Mouse (Mus musculus): ENCODE measurements around the gene Rnase1. TPM values are rescaled to one million over a fixed set of nuclear protein-coding genes. Genes with fewer than 3 reads are reported as not detected.
"Not testable (repeated sequence)": the region's sequence is repeated elsewhere in the genome, so short reads cannot be mapped to it uniquely, and the experiment has no call there.

Gene Rnase1
- total and polyA plus RNA-seq, 3 experiments, result 0.07 TPM; not detected in 2

GRCm38 (mm10) chr14:51165435-51165834, 18.9 kb upstream of the Rnase1 start:
- H3K79me2 ChIP-seq (ENCODE audit: control insufficient read depth, insufficient read depth, low read length, poor library complexity), result no peaks in the 10 kb centered on the region
- no peak for DNase-seq (ENCODE audit: low read depth, low spot score)
- no peak overlapping the region for H3K4me3 ChIP-seq (ENCODE audit: control insufficient read depth in 1 of 2, insufficient read depth in 1 of 2, low read depth in 2 of 2, low read length in 2 of 2)
- H3K27ac ChIP-seq (ENCODE audit: control insufficient read depth, low read depth, low read length), result no peak overlapping the region
- TF ChIP-seq NELFE (IDR thresholded peaks at IDR 0.05; ENCODE audit: low read depth, low read length) (no peak), MYC (IDR thresholded peaks at IDR 0.05; ENCODE audit: low read depth, low read length) (no peak), MAZ (IDR thresholded peaks at IDR 0.05; ENCODE audit: low read depth, low read length) (no peak)
- no peaks in the 10 kb centered on the region for H3K4me1 ChIP-seq (ENCODE audit: control insufficient read depth in 1 of 2, insufficient read depth in 2 of 2, low read length in 2 of 2)
- no peaks in the 10 kb centered on the region for H3K9me3 ChIP-seq (replicated peaks; ENCODE audit: insufficient read depth, low read length)
- H3K9ac ChIP-seq (ENCODE audit: control insufficient read depth, low read depth, low read length, poor library complexity, severe bottlenecking), result no peak overlapping the region
- H3K36me3 ChIP-seq (ENCODE audit: control insufficient read depth in 1 of 2, insufficient read depth in 2 of 2, low read length in 2 of 2), result no peaks in the 10 kb centered on the region
- no peaks in the 10 kb centered on the region; a peak in 1 of 4 replicates for H3K27me3 ChIP-seq (ENCODE audit: control insufficient read depth in 1 of 2, insufficient read depth in 2 of 2, low read length in 2 of 2)

- H3K27ac ChIP-seq (ENCODE audit: control insufficient read depth, low read depth, low read length); H3K9ac ChIP-seq (ENCODE audit: control insufficient read depth, low read depth, low read length, poor library complexity, severe bottlenecking): not testable (repeated sequence)
Measured at GRCm38 (mm10) chr14:51163323-51163722, 16.7 kb upstream of the Rnase1 start.

GRCm38 (mm10) chr14:51161976-51162375, 15.4 kb upstream of the Rnase1 start, which contains the start of gene Rnase2b:
Rnase2b (plus strand) TSS chr14:51162260.
- H3K9me3 ChIP-seq (replicated peaks; ENCODE audit: insufficient read depth, low read length); DNase-seq (ENCODE audit: low read depth, low spot score); H3K79me2 ChIP-seq (ENCODE audit: control insufficient read depth, insufficient read depth, low read length, poor library complexity); H3K36me3 ChIP-seq (ENCODE audit: control insufficient read depth in 1 of 2, insufficient read depth in 2 of 2, low read length in 2 of 2); H3K27ac ChIP-seq (ENCODE audit: control insufficient read depth, low read depth, low read length); H3K4me1 ChIP-seq (ENCODE audit: control insufficient read depth in 1 of 2, insufficient read depth in 2 of 2, low read length in 2 of 2); H3K4me3 ChIP-seq (ENCODE audit: control insufficient read depth in 1 of 2, insufficient read depth in 1 of 2, low read depth in 2 of 2, low read length in 2 of 2); H3K27me3 ChIP-seq (ENCODE audit: control insufficient read depth in 1 of 2, insufficient read depth in 2 of 2, low read length in 2 of 2); H3K9ac ChIP-seq (ENCODE audit: control insufficient read depth, low read depth, low read length, poor library complexity, severe bottlenecking): not testable (repeated sequence)

More at GRCm38 (mm10) chr14:51163323-51163722, 16.7 kb upstream of the Rnase1 start:
- H3K4me3 ChIP-seq (ENCODE audit: control insufficient read depth in 1 of 2, insufficient read depth in 1 of 2, low read depth in 2 of 2, low read length in 2 of 2); H3K79me2 ChIP-seq (ENCODE audit: control insufficient read depth, insufficient read depth, low read length, poor library complexity); DNase-seq (ENCODE audit: low read depth, low spot score); H3K27me3 ChIP-seq (ENCODE audit: control insufficient read depth in 1 of 2, insufficient read depth in 2 of 2, low read length in 2 of 2); H3K4me1 ChIP-seq (ENCODE audit: control insufficient read depth in 1 of 2, insufficient read depth in 2 of 2, low read length in 2 of 2); H3K9me3 ChIP-seq (replicated peaks; ENCODE audit: insufficient read depth, low read length); H3K36me3 ChIP-seq (ENCODE audit: control insufficient read depth in 1 of 2, insufficient read depth in 2 of 2, low read length in 2 of 2): not testable (repeated sequence)

- no peak overlapping the region for H3K9ac ChIP-seq (ENCODE audit: control insufficient read depth, low read depth, low read length, poor library complexity, severe bottlenecking)
- H3K36me3 ChIP-seq (ENCODE audit: control insufficient read depth in 1 of 2, insufficient read depth in 2 of 2, low read length in 2 of 2), result no peaks in the 10 kb centered on the region
- H3K79me2 ChIP-seq (ENCODE audit: control insufficient read depth, insufficient read depth, low read length, poor library complexity), result no peaks in the 10 kb centered on the region
- H3K9me3 ChIP-seq (replicated peaks; ENCODE audit: insufficient read depth, low read length), result no peaks in the 10 kb centered on the region
- H3K4me3 ChIP-seq (ENCODE audit: control insufficient read depth in 1 of 2, insufficient read depth in 1 of 2, low read depth in 2 of 2, low read length in 2 of 2), result no peak overlapping the region
- H3K27me3 ChIP-seq (ENCODE audit: control insufficient read depth in 1 of 2, insufficient read depth in 2 of 2, low read length in 2 of 2), result no peaks in the 10 kb centered on the region
- no peak for TF ChIP-seq KAT2A (conservative IDR thresholded peaks at IDR 0.05; ENCODE audit: low read depth, low read length)
- TF ChIP-seq GATA1 (IDR thresholded peaks at IDR 0.05; ENCODE audit: low read depth, low read length), result no peak
- TF ChIP-seq USF2 (IDR thresholded peaks at IDR 0.05; ENCODE audit: borderline replicate concordance in 1 of 2, insufficient read depth in 1 of 2, low read depth in 1 of 2, low read length in 2 of 2), result no peak
- TF ChIP-seq TAL1 (IDR thresholded peaks at IDR 0.05; ENCODE audit: low read length), result no peak
- no peak for TF ChIP-seq SIN3A (IDR thresholded peaks at IDR 0.05; ENCODE audit: low read length)
- no peak for TF ChIP-seq USF1 (IDR thresholded peaks at IDR 0.05; ENCODE audit: low read depth, low read length)
- TF ChIP-seq TBP (IDR thresholded peaks at IDR 0.05; ENCODE audit: low read depth, low read length), result no peak
- no peak for TF ChIP-seq SMC3 (IDR thresholded peaks at IDR 0.05; ENCODE audit: low read depth, low read length)
- TF ChIP-seq ZNF384 (IDR thresholded peaks at IDR 0.05; ENCODE audit: low read depth, low read length), result no peak
- no peak for TF ChIP-seq ZC3H11A (IDR thresholded peaks at IDR 0.05; ENCODE audit: low read depth, low read length)
- TF ChIP-seq NELFE (IDR thresholded peaks at IDR 0.05; ENCODE audit: low read depth, low read length), result no peak
- no peak for TF ChIP-seq POLR2A (IDR thresholded peaks at IDR 0.05; ENCODE audit: control insufficient read depth in 1 of 2, insufficient read depth in 1 of 2, low read depth in 1 of 2, low read length in 2 of 2, poor library complexity in 1 of 2)
- no peak for TF ChIP-seq HCFC1 (IDR thresholded peaks at IDR 0.05; ENCODE audit: low read depth, low read length)
- TF ChIP-seq E2F4 (IDR thresholded peaks at IDR 0.05; ENCODE audit: borderline replicate concordance, low read depth, low read length), result no peak
- no peak for TF ChIP-seq GABPA (IDR thresholded peaks at IDR 0.05; ENCODE audit: low read depth, low read length)
- TF ChIP-seq BHLHE40 (IDR thresholded peaks at IDR 0.05; ENCODE audit: borderline replicate concordance, low read depth, low read length), result no peak
- TF ChIP-seq CHD2 (IDR thresholded peaks at IDR 0.05; ENCODE audit: low read length), result no peak
- no peak for TF ChIP-seq ELF1 (IDR thresholded peaks at IDR 0.05; ENCODE audit: low read depth, low read length)
- TF ChIP-seq EP300 (IDR thresholded peaks at IDR 0.05; ENCODE audit: low read depth in 1 of 2, low read length in 2 of 2), result no peak
- DNase-seq (ENCODE audit: low read depth, low spot score), result no peak
- H3K4me1 ChIP-seq (ENCODE audit: control insufficient read depth in 1 of 2, insufficient read depth in 2 of 2, low read length in 2 of 2), result no peaks in the 10 kb centered on the region
- no peak overlapping the region for H3K27ac ChIP-seq (ENCODE audit: control insufficient read depth, low read depth, low read length)
Measured at GRCm38 (mm10) chr14:51157072-51157471, 10.5 kb upstream of the Rnase1 start.

Data from MEL (cell line).